Mouse (Mus musculus): Measurements from ENCODE around the gene Gtf2a1l. TPM values are rescaled to one million over a fixed set of nuclear protein-coding genes. Genes with fewer than 3 reads are reported as not detected.
A peak's percentile ranks its signal among the peaks of the same experiment; 100 is the strongest.

Gtf2a1l gene
- polyA plus RNA-seq, 1 experiment from 2014 or later: 0.49 TPM

DNA sequence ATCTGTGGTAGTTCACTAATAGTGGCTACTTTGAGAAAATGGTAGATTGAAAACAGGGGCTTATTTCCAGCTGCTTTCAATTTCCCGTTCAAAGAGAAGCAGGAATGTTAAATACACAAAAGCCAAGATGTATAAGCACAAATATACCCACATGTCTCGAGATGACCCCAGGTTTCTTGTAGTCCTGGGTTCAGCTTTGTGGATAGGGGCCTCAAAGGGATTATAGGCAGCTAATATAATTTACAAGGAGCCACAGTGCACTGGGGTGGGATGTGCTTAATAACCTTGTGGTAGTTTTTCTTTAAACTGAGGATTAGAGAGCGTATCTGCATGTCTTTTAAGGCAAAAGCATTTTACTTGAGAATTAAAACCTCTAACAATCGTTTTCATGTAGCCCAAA lies 2.3 kb downstream of the Gtf2a1l start:
- H3K9ac ChIP-seq (ENCODE audit: low read depth, low read length): no peak overlapping the region
- no peaks in the 10 kb centered on the region for H3K9me3 ChIP-seq (replicated peaks; ENCODE audit: control insufficient read depth, low read length, poor library complexity, severe bottlenecking)
- H3K4me2 ChIP-seq (ENCODE audit: low read length): no peak overlapping the region
- no peak for ATAC-seq
- WGBS: 38% methylated on average over 4 of the region's 4 CpGs
- no peak overlapping the region for H3K4me3 ChIP-seq (ENCODE audit: low read depth, low read length)
- H3K27me3 ChIP-seq (ENCODE audit: control insufficient read depth, insufficient read depth, low read depth, low read length): no peaks in the 10 kb centered on the region
- peak overlapping the region; percentile 28; the same call in 1 of the 2 replicates for H3K27ac ChIP-seq (ENCODE audit: low read length)
- no peaks in the 10 kb centered on the region for H3K36me3 ChIP-seq (ENCODE audit: control insufficient read depth, insufficient read depth, low read length)
- peaks cover 8% of the 10 kb centered on the region; the same call in 1 of the 2 replicates for H3K4me1 ChIP-seq (ENCODE audit: control insufficient read depth, insufficient read depth, low read length)

DNA sequence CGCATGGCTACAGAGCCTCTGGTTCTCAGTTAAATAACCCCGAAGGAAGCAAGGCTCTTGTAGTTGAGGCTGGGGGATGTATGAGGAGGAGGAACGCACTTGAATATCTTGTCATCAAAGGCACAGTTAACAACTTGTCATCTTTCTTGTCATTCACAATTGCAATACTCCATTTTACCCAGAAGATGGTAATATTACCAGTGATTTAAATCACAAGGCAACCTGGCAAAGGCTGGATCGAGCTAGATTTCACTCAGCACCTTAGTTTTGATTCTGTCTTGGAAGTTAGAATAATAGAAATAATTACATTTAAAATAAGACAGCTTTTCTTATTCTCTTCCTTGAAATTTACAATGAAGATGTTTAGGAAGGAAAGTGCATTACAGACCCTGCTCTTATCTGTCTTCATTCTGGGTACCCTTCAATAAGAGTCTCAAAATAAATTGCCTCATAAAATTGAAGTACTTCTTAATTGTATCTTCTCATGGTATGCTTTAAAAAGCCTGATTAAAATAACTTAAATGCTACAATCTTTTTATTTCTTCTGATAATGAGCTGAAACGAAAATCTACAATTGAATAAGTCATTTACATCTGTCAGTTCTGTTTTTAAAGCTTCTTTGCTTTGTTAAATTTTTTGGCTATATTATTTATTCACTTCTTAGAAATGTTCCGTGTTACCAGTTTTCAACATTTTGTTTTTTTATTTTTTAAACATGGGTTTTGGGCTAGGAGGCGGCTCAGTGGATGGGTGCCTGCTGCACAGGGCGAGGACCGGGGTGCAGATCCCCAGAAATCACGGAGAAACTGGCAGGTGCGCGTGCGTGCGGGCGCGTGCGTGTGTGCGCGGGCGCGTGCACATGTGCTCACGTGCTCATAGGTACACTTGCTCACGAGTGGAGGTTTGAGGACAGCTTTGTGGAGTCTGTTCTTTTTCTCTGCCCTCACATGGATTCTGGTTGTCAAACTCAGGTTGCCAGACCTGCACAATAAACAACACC lies 7.2 kb downstream of the Gtf2a1l start:
- Histone ChIP-seq H3K36me3 (ENCODE audit: control insufficient read depth, insufficient read depth, low read length) (no peaks in the 10 kb centered on the region), H3K27me3 (ENCODE audit: control insufficient read depth, insufficient read depth, low read depth, low read length) (no peaks in the 10 kb centered on the region), H3K4me1 (ENCODE audit: control insufficient read depth, insufficient read depth, low read length) (peaks cover 4% of the 10 kb centered on the region; the same call in 1 of the 2 replicates), H3K4me2 (ENCODE audit: low read length) (no peak overlapping the region), H3K9me3 (replicated peaks; ENCODE audit: control insufficient read depth, low read length, poor library complexity, severe bottlenecking) (0 out of 2 replicates have a peak, but pooled peaks cover 2% of the 10 kb centered on the region), H3K9ac (ENCODE audit: low read depth, low read length) (no peak overlapping the region), H3K4me3 (ENCODE audit: low read depth, low read length) (no peak overlapping the region), H3K27ac (ENCODE audit: low read length) (no peak overlapping the region)
- 0 out of 2 replicates have a peak, but pooled peaks have one; percentile 54 for ATAC-seq
- WGBS: 90% methylated on average over 23 of the region's 23 CpGs

DNA sequence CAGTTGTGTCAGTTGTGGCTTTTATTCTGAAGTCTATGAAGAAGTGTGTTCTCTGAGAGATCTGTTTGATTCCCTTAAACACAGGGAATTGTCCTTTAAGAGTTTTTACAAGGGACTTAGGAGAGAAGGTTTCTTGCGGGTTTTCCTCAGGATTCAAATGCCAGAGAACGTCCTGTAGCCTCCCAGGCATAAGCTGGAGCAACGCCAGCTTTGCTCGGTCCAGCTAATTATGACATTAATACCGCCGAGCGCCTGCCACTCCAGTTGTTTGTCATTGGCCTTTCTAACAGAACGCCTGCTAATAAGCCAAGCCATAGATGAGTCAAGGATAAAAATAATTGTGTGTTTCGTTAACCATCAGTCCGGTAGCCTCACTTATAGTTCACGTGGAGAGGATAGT lies 19.8 kb downstream of the Gtf2a1l start:
- Histone ChIP-seq H3K4me1 (ENCODE audit: control insufficient read depth, insufficient read depth, low read length) (peaks cover 4% of the 10 kb centered on the region; the same call in 1 of the 2 replicates), H3K36me3 (ENCODE audit: control insufficient read depth, insufficient read depth, low read length) (no peaks in the 10 kb centered on the region), H3K27me3 (ENCODE audit: control insufficient read depth, insufficient read depth, low read depth, low read length) (no peaks in the 10 kb centered on the region), H3K4me3 (ENCODE audit: low read depth, low read length) (no peak overlapping the region), H3K9me3 (replicated peaks; ENCODE audit: control insufficient read depth, low read length, poor library complexity, severe bottlenecking) (no peaks in the 10 kb centered on the region), H3K9ac (ENCODE audit: low read depth, low read length) (no peak overlapping the region), H3K27ac (ENCODE audit: low read length) (no peak overlapping the region), H3K4me2 (ENCODE audit: low read length) (no peak overlapping the region)
- ATAC-seq: no peak
- WGBS: 22% methylated on average over 11 of the region's 11 CpGs

- no peaks in the 10 kb centered on the region for H3K36me3 ChIP-seq (ENCODE audit: control insufficient read depth, insufficient read depth, low read length)
- no peak overlapping the region for H3K9ac ChIP-seq (ENCODE audit: low read depth, low read length)
- no peaks in the 10 kb centered on the region for H3K27me3 ChIP-seq (ENCODE audit: control insufficient read depth, insufficient read depth, low read depth, low read length)
- peaks cover 13% of the 10 kb centered on the region for H3K4me1 ChIP-seq (ENCODE audit: control insufficient read depth, insufficient read depth, low read length)
- H3K9me3 ChIP-seq (replicated peaks; ENCODE audit: control insufficient read depth, low read length, poor library complexity, severe bottlenecking): no peaks in the 10 kb centered on the region
- H3K27ac ChIP-seq (ENCODE audit: low read length): peak overlapping the region; percentile 19; the same call in 1 of the 2 replicates
- peak; percentile 50; the same call in 1 of the 2 replicates for ATAC-seq
- no peak overlapping the region for H3K4me2 ChIP-seq (ENCODE audit: low read length)
- H3K4me3 ChIP-seq (ENCODE audit: low read depth, low read length): no peak overlapping the region
- WGBS: 40% methylated on average over 9 of the region's 9 CpGs
Observed at GRCm38 (mm10) chr17:88696656-88697333, 28.3 kb downstream of the Gtf2a1l start.

DNA sequence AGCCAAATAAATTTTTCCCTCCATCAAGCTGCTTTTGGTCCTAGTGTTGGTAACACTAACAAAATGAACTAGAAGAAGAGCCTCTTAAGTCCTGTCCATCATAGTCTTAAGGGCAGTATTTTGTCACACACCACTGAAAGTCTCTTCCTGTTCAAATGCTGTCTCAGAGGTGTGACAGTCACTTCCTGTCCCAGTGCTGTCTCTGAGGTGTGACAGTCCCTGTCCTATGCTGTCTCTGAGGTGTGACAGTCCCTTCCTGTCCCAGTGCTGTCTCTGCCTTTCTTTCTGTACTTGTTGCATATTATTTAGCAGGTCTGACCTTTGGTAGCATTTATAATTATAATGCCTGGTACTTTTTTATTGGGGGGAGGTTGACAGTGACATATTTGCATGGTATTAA lies 32.4 kb downstream of the Gtf2a1l start:
- no peak overlapping the region; the same call in 1 of the 2 replicates for H3K27ac ChIP-seq (ENCODE audit: low read length)
- no peaks in the 10 kb centered on the region for H3K9me3 ChIP-seq (replicated peaks; ENCODE audit: control insufficient read depth, low read length, poor library complexity, severe bottlenecking)
- H3K36me3 ChIP-seq (ENCODE audit: control insufficient read depth, insufficient read depth, low read length): no peaks in the 10 kb centered on the region
- H3K4me2 ChIP-seq (ENCODE audit: low read length): no peak overlapping the region
- no peak overlapping the region for H3K9ac ChIP-seq (ENCODE audit: low read depth, low read length)
- H3K4me1 ChIP-seq (ENCODE audit: control insufficient read depth, insufficient read depth, low read length): peaks cover 17% of the 10 kb centered on the region
- H3K4me3 ChIP-seq (ENCODE audit: low read depth, low read length): no peak overlapping the region
- no peaks in the 10 kb centered on the region for H3K27me3 ChIP-seq (ENCODE audit: control insufficient read depth, insufficient read depth, low read depth, low read length)
- no peak for ATAC-seq

DNA sequence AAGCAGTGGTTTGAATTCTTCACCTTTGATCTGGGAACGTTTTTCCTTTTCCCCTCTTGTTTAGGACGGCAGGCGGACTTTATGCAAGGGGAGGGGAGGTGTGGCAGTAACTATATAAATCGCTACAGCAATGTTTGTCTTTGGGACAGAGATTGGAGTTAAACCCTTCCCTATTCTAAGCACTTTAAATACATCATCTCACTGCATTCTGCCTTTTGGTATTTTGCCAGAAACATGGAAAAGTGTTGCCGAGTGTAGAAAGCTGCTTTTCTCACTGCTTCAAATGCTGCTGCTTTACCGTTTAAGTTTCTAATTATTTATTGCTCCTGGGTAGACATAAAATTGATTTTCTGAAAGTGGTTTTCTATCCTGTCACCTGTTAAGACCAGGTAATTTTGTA lies 33.9 kb downstream of the Gtf2a1l start:
- WGBS: 30% methylated on average over 6 of the region's 6 CpGs
- Histone ChIP-seq H3K4me2 (ENCODE audit: low read length) (no peak overlapping the region), H3K9ac (ENCODE audit: low read depth, low read length) (no peak overlapping the region), H3K9me3 (replicated peaks; ENCODE audit: control insufficient read depth, low read length, poor library complexity, severe bottlenecking) (no peaks in the 10 kb centered on the region), H3K36me3 (ENCODE audit: control insufficient read depth, insufficient read depth, low read length) (no peaks in the 10 kb centered on the region), H3K27me3 (ENCODE audit: control insufficient read depth, insufficient read depth, low read depth, low read length) (no peaks in the 10 kb centered on the region), H3K27ac (ENCODE audit: low read length) (peak overlapping the region; percentile 23; the same call in 1 of the 2 replicates), H3K4me1 (ENCODE audit: control insufficient read depth, insufficient read depth, low read length) (peaks cover 18% of the 10 kb centered on the region), H3K4me3 (ENCODE audit: low read depth, low read length) (no peak overlapping the region)
- ATAC-seq: no peak

DNA sequence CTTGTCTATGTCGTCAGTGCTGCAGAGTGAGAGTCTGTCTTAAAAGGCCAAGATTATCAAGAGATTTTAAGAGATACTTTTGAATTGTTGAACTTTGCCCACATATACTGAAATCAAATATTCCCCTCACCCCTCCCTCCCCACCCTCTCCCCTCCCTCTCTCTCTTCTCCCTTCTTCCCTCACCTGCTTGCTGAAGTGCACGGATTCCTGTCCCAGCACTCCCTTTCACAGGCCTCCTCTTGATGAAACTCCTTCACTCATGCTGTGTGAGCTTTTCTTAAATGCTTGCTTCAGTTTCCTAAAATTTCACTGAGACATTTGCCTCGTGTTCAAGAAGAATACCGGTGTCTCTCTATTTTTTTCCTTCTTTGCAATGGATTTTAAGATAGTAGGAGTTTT lies 34.7 kb downstream of the Gtf2a1l start:
- Histone ChIP-seq H3K27ac (ENCODE audit: low read length) (no peak overlapping the region), H3K9ac (ENCODE audit: low read depth, low read length) (no peak overlapping the region), H3K9me3 (replicated peaks; ENCODE audit: control insufficient read depth, low read length, poor library complexity, severe bottlenecking) (no peaks in the 10 kb centered on the region), H3K4me3 (ENCODE audit: low read depth, low read length) (no peak overlapping the region), H3K4me2 (ENCODE audit: low read length) (no peak overlapping the region), H3K27me3 (ENCODE audit: control insufficient read depth, insufficient read depth, low read depth, low read length) (no peaks in the 10 kb centered on the region), H3K4me1 (ENCODE audit: control insufficient read depth, insufficient read depth, low read length) (peaks cover 18% of the 10 kb centered on the region), H3K36me3 (ENCODE audit: control insufficient read depth, insufficient read depth, low read length) (no peaks in the 10 kb centered on the region)
- 36% methylated on average over 4 of the region's 4 CpGs for WGBS
- no peak for ATAC-seq

- Histone ChIP-seq H3K36me3 (ENCODE audit: control insufficient read depth, insufficient read depth, low read length) (no peaks in the 10 kb centered on the region), H3K9ac (ENCODE audit: low read depth, low read length) (no peak overlapping the region), H3K4me1 (ENCODE audit: control insufficient read depth, insufficient read depth, low read length) (peaks cover 14% of the 10 kb centered on the region), H3K4me3 (ENCODE audit: low read depth, low read length) (no peak overlapping the region), H3K27me3 (ENCODE audit: control insufficient read depth, insufficient read depth, low read depth, low read length) (no peaks in the 10 kb centered on the region), H3K4me2 (ENCODE audit: low read length) (no peak overlapping the region), H3K27ac (ENCODE audit: low read length) (no peak overlapping the region), H3K9me3 (replicated peaks; ENCODE audit: control insufficient read depth, low read length, poor library complexity, severe bottlenecking) (no peaks in the 10 kb centered on the region)
- WGBS: 13% methylated on average over 8 of the region's 8 CpGs
- ATAC-seq: peak; percentile 82
Observed at GRCm38 (mm10) chr17:88706231-88706649, 37.8 kb downstream of the Gtf2a1l start.

DNA sequence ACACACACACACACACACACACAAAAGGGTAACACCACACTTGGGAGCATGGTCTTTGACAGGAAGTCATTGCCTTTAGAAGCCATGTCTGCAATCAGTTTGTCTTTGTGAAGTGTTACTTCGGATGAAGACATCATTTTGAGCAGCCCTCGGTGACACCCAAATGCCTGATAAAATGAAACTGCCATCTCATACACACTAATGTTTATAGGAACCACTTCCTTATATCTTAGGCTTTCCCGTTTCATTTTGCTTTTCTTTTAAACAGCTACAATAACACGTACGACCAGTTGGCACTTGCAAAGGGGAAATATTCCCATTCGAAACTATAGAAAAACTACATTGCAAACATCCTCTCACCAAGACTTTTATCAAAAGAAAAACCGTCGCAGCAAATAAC lies 81.2 kb downstream of the Gtf2a1l start:
- H3K9me3 ChIP-seq (replicated peaks; ENCODE audit: control insufficient read depth, low read length, poor library complexity, severe bottlenecking): no peaks in the 10 kb centered on the region
- peaks cover 14% of the 10 kb centered on the region for H3K4me1 ChIP-seq (ENCODE audit: control insufficient read depth, insufficient read depth, low read length)
- H3K4me2 ChIP-seq (ENCODE audit: low read length): peak overlapping the region; percentile 38
- H3K27ac ChIP-seq (ENCODE audit: low read length): no peak overlapping the region
- no peak overlapping the region for H3K9ac ChIP-seq (ENCODE audit: low read depth, low read length)
- 44% methylated on average over 8 of the region's 8 CpGs for whole genome bisulfite sequencing
- no peak for ATAC-seq
- H3K36me3 ChIP-seq (ENCODE audit: control insufficient read depth, insufficient read depth, low read length): no peaks in the 10 kb centered on the region
- H3K27me3 ChIP-seq (ENCODE audit: control insufficient read depth, insufficient read depth, low read depth, low read length): no peaks in the 10 kb centered on the region
- no peak overlapping the region for H3K4me3 ChIP-seq (ENCODE audit: low read depth, low read length)

Data from midbrain, embryonic 16.5 days (tissue).